Mouse (Mus musculus) CD4-positive, CD25-positive, alpha-beta regulatory T cell (primary cell): ENCODE results near the gene Theg. TPM values are rescaled to one million over a fixed set of nuclear protein-coding genes. Genes with fewer than 3 reads are reported as not detected.

Experiments used
- polyA plus RNA-seq: library from polyadenylated mRNA; unstranded; fragments of 100-300 nt; shearing (Covaris generic); gene quantifications from one replicate; pipeline ENCODE4 v1.2.1, GENCODE M21; 2017

The Theg gene
- polyA plus RNA-seq, result not detected

DNA sequence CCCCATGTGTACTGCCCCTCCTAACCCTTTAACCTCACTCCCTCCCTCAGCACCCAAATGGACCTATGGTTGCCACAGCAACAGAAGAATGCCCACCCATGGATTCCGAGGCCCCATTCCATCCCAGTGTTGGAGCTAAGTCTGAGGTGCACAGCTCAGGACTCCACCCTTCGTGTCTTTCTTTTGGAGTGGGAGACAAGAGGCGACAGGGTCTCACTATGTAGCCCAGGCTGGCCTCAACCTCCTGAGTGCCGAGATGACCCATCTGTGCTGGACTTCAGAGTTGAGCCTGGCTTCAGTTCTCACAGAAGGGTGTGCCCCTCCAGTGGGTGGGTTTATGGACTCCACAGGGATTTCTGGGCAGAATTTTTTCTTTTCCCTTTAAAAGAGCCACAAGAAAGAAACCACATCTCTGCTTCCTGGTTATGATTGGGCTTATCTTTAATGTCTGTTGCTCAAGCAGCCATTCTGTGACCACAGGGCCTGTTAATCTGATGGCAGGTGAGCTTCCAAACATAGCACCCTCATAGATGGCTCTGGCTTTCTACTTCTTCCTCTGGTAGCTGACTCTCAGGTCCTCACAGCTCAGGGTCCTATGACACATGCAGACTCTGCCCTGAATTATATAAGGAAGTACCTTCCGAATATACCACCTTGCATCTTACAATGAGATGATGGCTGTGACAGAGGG is at the start of gene Theg:
TSS of gene Theg (minus strand) at position 271 of the 691 bp plus-strand sequence.

DNA sequence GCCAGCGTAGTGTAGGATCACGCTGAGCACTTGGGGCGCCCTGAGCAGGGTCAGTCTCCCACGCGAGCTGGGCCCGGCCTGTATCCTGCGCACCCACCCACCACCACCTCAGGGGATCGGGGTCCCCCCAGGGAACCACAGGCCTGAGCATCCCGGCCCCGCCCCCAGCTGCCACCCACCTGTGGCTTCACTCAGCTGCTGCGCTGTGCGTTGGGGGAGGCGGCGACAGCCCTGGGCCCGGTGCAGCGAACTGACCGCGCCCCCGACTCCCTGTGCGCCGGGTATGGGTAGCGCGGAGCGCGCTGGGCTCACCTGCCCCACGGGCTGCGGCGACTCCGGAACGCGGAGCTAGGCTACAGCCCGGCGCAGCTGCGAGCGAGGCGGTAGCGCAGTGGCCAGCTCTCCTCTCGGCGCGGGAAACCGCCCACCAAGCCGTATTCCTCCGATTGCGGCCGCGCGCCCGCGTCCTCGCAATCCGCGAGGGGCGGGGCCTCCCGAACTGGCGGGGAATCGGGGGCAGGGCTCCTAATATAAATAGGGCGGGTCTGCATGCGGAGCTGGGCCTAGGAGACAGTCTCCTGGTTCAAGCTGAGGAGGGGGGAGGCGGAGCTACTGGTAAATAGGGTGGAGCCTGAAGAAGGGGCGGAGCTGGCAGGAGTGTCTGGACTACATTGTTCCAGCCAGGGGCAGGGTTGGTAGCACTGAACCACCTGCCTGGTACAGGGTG is 26.6 kb upstream of the Theg start, which contains the start of gene C2cd4c:
TSS of gene C2cd4c (minus strand) at position 448 of the 727 bp plus-strand sequence.

GRCm38 (mm10) chr10:79554330-79555237 is 32.5 kb downstream of the Theg start, which contains the start of gene Mier2:
Mier2 (minus strand) TSS chr10:79555199.

GRCm38 (mm10) chr10:79533126-79533911 is 53.8 kb downstream of the Theg start, which contains the start of gene Plpp2:
Plpp2 (minus strand) TSS chr10:79533796.

Other genes with a start within 250 kb of the Theg start
- 0.08 TPM for gene Vmn2r82, start 230.8 kb downstream of the Theg start, polyA plus RNA-seq
- gene Vmn2r83, start 118.6 kb downstream of the Theg start, polyA plus RNA-seq, result 0.08 TPM
- gene Plpp2, start 53.5 kb downstream of the Theg start, polyA plus RNA-seq, result 3.9 TPM
- gene Mier2, start 32.1 kb downstream of the Theg start, polyA plus RNA-seq, result 51.5 TPM
- gene C2cd4c, start 26.7 kb upstream of the Theg start, polyA plus RNA-seq, result 0.05 TPM
- not detected for gene Shc2, start 50.6 kb upstream of the Theg start, polyA plus RNA-seq
- gene Odf3l2, start 58.4 kb upstream of the Theg start, polyA plus RNA-seq, result not detected
- not detected for gene Madcam1, start 77.2 kb upstream of the Theg start, polyA plus RNA-seq
- gene Tpgs1, start 82.0 kb upstream of the Theg start, polyA plus RNA-seq, result 53.8 TPM
- gene Cdc34, start 94.9 kb upstream of the Theg start, polyA plus RNA-seq, result 90.7 TPM
- 0.91 TPM for gene Gzmm, start 101.7 kb upstream of the Theg start, polyA plus RNA-seq
- 261 TPM for gene Bsg, start 117.2 kb upstream of the Theg start, polyA plus RNA-seq
- 0.14 TPM for gene Hcn2, start 129.3 kb upstream of the Theg start, polyA plus RNA-seq
- gene Polrmt, start 159.2 kb upstream of the Theg start, polyA plus RNA-seq, result 55.8 TPM
- 0.45 TPM for gene Fgf22, start 167.7 kb upstream of the Theg start, polyA plus RNA-seq
- 61.1 TPM for gene Rnf126, start 179.6 kb upstream of the Theg start, polyA plus RNA-seq
- 0.29 TPM for gene Fstl3, start 189.9 kb upstream of the Theg start, polyA plus RNA-seq
- not detected for gene Prss57, start 203.6 kb upstream of the Theg start, polyA plus RNA-seq
- 1.6 TPM for gene Palm, start 206.2 kb upstream of the Theg start, polyA plus RNA-seq
- not detected for gene Misp, start 233.7 kb upstream of the Theg start, polyA plus RNA-seq